Mouse (Mus musculus) kidney, embryonic 16.5 days (tissue): ENCODE measurements around the gene Gins2. TPM values are rescaled to one million over a fixed set of nuclear protein-coding genes. Genes with fewer than 3 reads are reported as not detected.
A peak's percentile ranks its signal among the peaks of the same experiment; 100 is the strongest.

ENCODE experiments used
- ATAC-seq: fragments of 200-750 bp; cut with Nextera tagmentation; 2 replicates; pipeline ENCODE4 v1.8.0; 2017; ENCODE audit warnings: moderate TSS enrichment; ENCODE audit not compliant: low FRiP score, low TSS enrichment
- H3K27ac ChIP-seq: fragments of 300-500 bp; sonication (generic); 2 replicates; pipeline ENCODE4 v1.5.1; 2014; ENCODE audit warnings: low read length
- H3K27me3 ChIP-seq: fragments of 300-500 bp; sonication (generic); 2 replicates; pipeline ENCODE4 v1.6.1; 2014; ENCODE audit warnings: low read length, control low read depth, mixed read lengths; ENCODE audit not compliant: insufficient read depth
- H3K36me3 ChIP-seq: fragments of 300-500 bp; sonication (generic); 2 replicates; pipeline ENCODE4 v1.6.1; 2014; ENCODE audit warnings: low read length, control low read depth, mixed read lengths; ENCODE audit not compliant: insufficient read depth
- H3K4me1 ChIP-seq: fragments of 300-500 bp; sonication (generic); 2 replicates; pipeline ENCODE4 v1.6.1; 2014; ENCODE audit warnings: low read length, control low read depth, mixed read lengths; ENCODE audit not compliant: insufficient read depth
- H3K4me2 ChIP-seq: fragments of 300-500 bp; sonication (generic); replicated peaks from 2 replicates; pipeline ENCODE4 v1.6.1; 2014; ENCODE audit warnings: low read depth, low read length
- H3K4me3 ChIP-seq: fragments of 300-500 bp; sonication (generic); 2 replicates; pipeline ENCODE4 v1.5.1; 2014; ENCODE audit warnings: mild to moderate bottlenecking, low read length
- H3K9ac ChIP-seq: fragments of 300-500 bp; sonication (generic); replicated peaks from 2 replicates; pipeline ENCODE4 v1.6.1; 2014; ENCODE audit warnings: low read length
- H3K9me3 ChIP-seq: fragments of 300-500 bp; sonication (generic); 2 replicates; pipeline ENCODE4 v1.6.1; 2016; ENCODE audit warnings: low read length, control low read depth
- WGBS: fragments of 180-500 bp; shearing (Covaris S2); extraction: QIAGEN DNeasy Blood & Tissue Kit; methylation state at CpG from one replicate; pipeline ENCODE4 v1.1.7; 2014; 5-methylcytosine and 5-hydroxymethylcytosine counted together
- polyA plus RNA-seq: library from polyadenylated mRNA; unstranded; fragments of >200 nt; fragmentation: Nextera tagmentation; extraction: Ambion mirVana; gene quantifications from 2 replicates; pipeline ENCODE4 v1.2.1, GENCODE M21; 2015

The Gins2 gene
- polyA plus RNA-seq, 1 experiment from 2014 or later: 114 TPM

DNA sequence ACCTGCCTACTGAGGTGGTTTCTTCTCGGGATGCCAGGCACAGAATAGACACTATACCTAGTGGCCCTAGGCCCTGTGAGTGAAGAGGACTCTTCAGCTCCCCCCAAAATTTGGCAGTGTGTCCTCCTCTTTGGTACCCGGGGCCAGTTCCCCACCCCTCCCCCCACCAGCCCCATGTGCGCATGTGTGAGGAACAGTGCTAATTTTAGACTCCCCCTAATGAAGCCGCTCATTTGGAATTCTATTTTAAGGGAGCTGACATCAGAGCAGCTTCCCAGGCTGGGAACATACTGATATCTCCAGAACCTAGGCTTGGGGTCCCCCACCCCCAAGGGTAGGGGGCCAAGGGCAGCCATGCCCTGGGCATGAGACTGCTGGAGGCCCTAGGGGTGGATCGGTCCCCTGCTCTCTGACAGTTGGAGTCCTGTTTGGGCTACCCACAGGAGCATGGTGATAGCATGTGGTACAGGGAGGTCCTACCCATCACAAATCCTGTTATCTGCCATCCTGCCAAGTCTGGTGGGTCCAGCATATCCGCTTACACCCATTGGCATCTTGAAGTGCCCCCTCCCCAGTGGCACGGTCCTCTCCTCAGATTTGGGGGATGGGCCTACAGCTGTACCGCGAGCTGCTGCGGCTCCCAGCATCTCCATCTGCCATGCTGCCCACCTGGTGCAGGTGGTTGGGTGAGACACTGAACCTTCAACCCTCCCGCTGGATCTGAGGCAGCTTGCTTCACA, 38.0 kb downstream of the Gins2 start:
- Histone ChIP-seq H3K4me3 (no peak overlapping the region), H3K36me3 (peaks cover 7% of the 10 kb centered on the region; the same call in 1 of the 2 replicates), H3K4me2 (no peak overlapping the region), H3K4me1 (peaks cover 71% of the 10 kb centered on the region), H3K9me3 (no peaks in the 10 kb centered on the region), H3K27me3 (no peaks in the 10 kb centered on the region), H3K9ac (no peak overlapping the region), H3K27ac (no peak overlapping the region)
- 75% methylated on average over 11 of the region's 11 CpGs for WGBS
- no peak for ATAC-seq

GRCm38 (mm10) chr8:120550430-120550829, 38.7 kb downstream of the Gins2 start:
- no peak overlapping the region for H3K4me2 ChIP-seq
- peaks cover 7% of the 10 kb centered on the region; the same call in 1 of the 2 replicates for H3K36me3 ChIP-seq
- no peaks in the 10 kb centered on the region for H3K9me3 ChIP-seq
- no peak for ATAC-seq
- peak overlapping the region; percentile 40; the same call in 1 of the 2 replicates for H3K27ac ChIP-seq
- no peaks in the 10 kb centered on the region for H3K27me3 ChIP-seq
- H3K4me3 ChIP-seq: no peak overlapping the region
- peaks cover 72% of the 10 kb centered on the region for H3K4me1 ChIP-seq
- WGBS: 23% methylated on average over 12 of the region's 12 CpGs
- no peak overlapping the region for H3K9ac ChIP-seq

DNA sequence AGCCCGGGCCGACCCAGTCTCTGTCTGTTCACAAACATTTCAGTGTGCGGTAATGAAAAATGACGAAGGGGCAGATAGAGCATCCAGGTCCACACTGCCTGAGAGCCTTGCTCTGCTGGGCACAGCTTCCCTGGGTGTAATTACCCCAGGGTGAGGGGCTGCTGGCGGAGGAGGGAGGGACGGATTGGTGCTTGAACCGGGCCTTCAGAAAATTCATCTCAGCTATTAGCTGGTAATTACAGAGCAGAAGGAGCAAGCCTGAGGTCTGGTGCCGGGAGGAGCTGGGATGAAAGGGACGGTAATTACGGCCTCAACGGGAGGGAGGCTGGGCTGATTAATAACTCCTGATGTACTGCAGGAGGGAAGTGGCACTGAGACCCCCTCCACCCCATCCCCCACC, 39.2 kb downstream of the Gins2 start:
- Histone ChIP-seq H3K9me3 (no peaks in the 10 kb centered on the region), H3K9ac (no peak overlapping the region), H3K4me1 (peaks cover 73% of the 10 kb centered on the region), H3K4me3 (peak overlapping the region; percentile 4; the same call in 1 of the 2 replicates), H3K27me3 (no peaks in the 10 kb centered on the region), H3K36me3 (peaks cover 7% of the 10 kb centered on the region; the same call in 1 of the 2 replicates), H3K4me2 (peak overlapping the region; percentile 41), H3K27ac (peak overlapping the region; percentile 40; the same call in 1 of the 2 replicates)
- WGBS: 10% methylated on average over 11 of the region's 11 CpGs
- ATAC-seq: peak; percentile 9; the same call in 1 of the 2 replicates

GRCm38 (mm10) chr8:120549321-120549921, 39.7 kb downstream of the Gins2 start:
- no peaks in the 10 kb centered on the region for H3K9me3 ChIP-seq
- peaks cover 2% of the 10 kb centered on the region; the same call in 1 of the 2 replicates for H3K36me3 ChIP-seq
- no peaks in the 10 kb centered on the region for H3K27me3 ChIP-seq
- peak overlapping the region; percentile 40 for H3K27ac ChIP-seq
- WGBS: 8% methylated on average over 25 of the region's 25 CpGs
- peak overlapping the region; percentile 41 for H3K4me2 ChIP-seq
- H3K4me3 ChIP-seq: peak overlapping the region; percentile 4; the same call in 1 of the 2 replicates
- peak; percentile 76 for ATAC-seq
- peaks cover 73% of the 10 kb centered on the region for H3K4me1 ChIP-seq
- H3K9ac ChIP-seq: no peak overlapping the region

- Histone ChIP-seq H3K4me3 (no peak overlapping the region), H3K27me3 (no peaks in the 10 kb centered on the region), H3K4me2 (no peak overlapping the region), H3K27ac (no peak overlapping the region), H3K36me3 (no peaks in the 10 kb centered on the region), H3K4me1 (peaks cover 82% of the 10 kb centered on the region), H3K9me3 (no peaks in the 10 kb centered on the region), H3K9ac (no peak overlapping the region)
- no peak for ATAC-seq
- 47% methylated on average over 16 of the region's 16 CpGs for WGBS
Observed at GRCm38 (mm10) chr8:120548313-120548761, 40.8 kb downstream of the Gins2 start.

- no peak overlapping the region for H3K4me3 ChIP-seq
- peaks cover 88% of the 10 kb centered on the region for H3K4me1 ChIP-seq
- no peaks in the 10 kb centered on the region for H3K36me3 ChIP-seq
- no peak for ATAC-seq
- 57% methylated on average over 9 of the region's 9 CpGs for WGBS
- H3K27me3 ChIP-seq: no peaks in the 10 kb centered on the region
- H3K4me2 ChIP-seq: no peak overlapping the region
- H3K9ac ChIP-seq: no peak overlapping the region
- H3K9me3 ChIP-seq: no peaks in the 10 kb centered on the region
- no peak overlapping the region for H3K27ac ChIP-seq
Observed at GRCm38 (mm10) chr8:120547562-120547961, 41.5 kb downstream of the Gins2 start.

DNA sequence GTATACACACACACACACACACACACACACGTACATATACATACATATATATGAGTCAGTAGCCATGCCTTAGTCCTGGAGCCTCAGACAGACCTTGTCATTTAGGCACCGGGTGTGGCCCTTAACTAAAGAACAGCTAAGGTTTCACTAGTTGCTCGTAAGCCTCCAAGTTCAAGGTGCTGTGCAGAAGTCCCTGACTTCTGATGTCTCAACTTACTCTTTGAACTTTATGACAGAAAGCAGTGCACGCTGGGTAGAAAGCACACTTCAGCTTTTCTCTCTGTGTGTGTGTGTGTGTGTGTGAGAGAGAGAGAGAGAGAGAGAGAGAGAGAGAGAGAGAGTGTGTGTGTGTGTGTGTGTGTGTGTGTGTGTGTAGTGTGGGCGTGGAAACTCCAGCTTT, 44.9 kb downstream of the Gins2 start:
- H3K36me3 ChIP-seq: no peaks in the 10 kb centered on the region
- H3K27me3 ChIP-seq: no peaks in the 10 kb centered on the region
- no peak overlapping the region for H3K9ac ChIP-seq
- H3K4me2 ChIP-seq: no peak overlapping the region
- H3K4me1 ChIP-seq: peaks cover 84% of the 10 kb centered on the region
- WGBS: 54% methylated on average over 5 of the region's 5 CpGs
- no peak for ATAC-seq
- H3K9me3 ChIP-seq: no peaks in the 10 kb centered on the region
- no peak overlapping the region for H3K27ac ChIP-seq
- H3K4me3 ChIP-seq: no peak overlapping the region

DNA sequence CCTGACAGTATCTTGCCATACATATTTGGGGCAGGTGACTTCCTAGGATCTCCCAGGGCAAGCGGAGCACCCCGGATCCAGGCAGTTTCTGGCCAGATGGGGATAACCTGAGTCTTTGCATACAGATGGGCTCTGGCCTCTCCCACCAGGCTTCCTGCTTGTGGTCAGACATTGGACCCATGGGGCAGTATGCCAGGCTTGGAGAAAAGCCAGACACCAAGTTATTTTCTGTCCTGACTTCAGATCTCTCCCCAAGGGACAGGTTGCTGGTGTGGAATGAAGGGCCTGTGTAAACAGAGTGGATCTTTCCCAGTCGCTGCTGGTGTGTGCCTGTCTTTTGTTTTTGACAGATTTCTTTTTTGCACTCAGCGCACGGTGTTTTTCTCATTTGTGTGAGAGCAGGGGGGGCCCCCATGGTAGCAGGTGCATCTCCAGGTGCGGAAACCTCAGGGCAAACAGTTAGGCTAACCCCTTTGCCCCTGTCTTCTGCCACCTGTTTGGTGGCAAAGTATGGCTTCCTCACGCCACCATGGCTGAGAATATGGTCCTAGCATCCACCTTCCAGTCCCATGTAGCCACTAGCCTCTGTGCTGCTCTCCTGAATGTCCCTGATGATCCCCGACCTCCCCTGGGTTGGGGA, 45.6 kb downstream of the Gins2 start:
- Histone ChIP-seq H3K4me2 (no peak overlapping the region), H3K27ac (peak overlapping the region; percentile 25; the same call in 1 of the 2 replicates)

DNA sequence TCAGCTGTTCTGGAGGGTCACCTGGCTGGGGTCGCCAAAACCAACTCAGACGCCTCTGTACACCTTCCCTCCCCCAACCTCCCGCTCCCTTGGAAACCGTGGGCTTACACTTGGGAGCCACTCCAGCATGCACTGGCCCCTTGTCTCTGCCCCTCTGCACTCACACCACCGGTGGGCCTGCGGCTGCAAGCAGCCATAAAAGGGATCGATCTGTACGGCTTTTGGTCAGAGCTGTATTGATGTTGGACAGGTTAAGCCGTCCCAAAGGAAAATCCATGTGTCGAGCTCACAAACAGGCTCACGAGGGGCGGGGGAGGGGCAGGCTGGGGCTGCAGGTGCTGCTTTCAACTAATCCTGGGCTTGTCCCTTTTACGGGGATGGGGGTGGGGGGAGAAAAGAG, 46.1 kb downstream of the Gins2 start:
- no peak overlapping the region for H3K4me3 ChIP-seq
- 27% methylated on average over 13 of the region's 13 CpGs for WGBS
- no peak overlapping the region for H3K27ac ChIP-seq
- ATAC-seq: no peak
- H3K27me3 ChIP-seq: no peaks in the 10 kb centered on the region
- no peak overlapping the region for H3K4me2 ChIP-seq
- no peak overlapping the region for H3K9ac ChIP-seq
- peaks cover 85% of the 10 kb centered on the region for H3K4me1 ChIP-seq
- H3K9me3 ChIP-seq: no peaks in the 10 kb centered on the region
- H3K36me3 ChIP-seq: no peaks in the 10 kb centered on the region

More for the DNA sequence above, 45.6 kb downstream of the Gins2 start:
- no peak overlapping the region for H3K9ac ChIP-seq
- 69% methylated on average over 8 of the region's 8 CpGs for WGBS
- no peaks in the 10 kb centered on the region for H3K36me3 ChIP-seq
- H3K27me3 ChIP-seq: no peaks in the 10 kb centered on the region
- H3K4me3 ChIP-seq: no peak overlapping the region
- peaks cover 85% of the 10 kb centered on the region for H3K4me1 ChIP-seq
- no peak for ATAC-seq
- no peaks in the 10 kb centered on the region for H3K9me3 ChIP-seq
